In the genomic region with DNA sequence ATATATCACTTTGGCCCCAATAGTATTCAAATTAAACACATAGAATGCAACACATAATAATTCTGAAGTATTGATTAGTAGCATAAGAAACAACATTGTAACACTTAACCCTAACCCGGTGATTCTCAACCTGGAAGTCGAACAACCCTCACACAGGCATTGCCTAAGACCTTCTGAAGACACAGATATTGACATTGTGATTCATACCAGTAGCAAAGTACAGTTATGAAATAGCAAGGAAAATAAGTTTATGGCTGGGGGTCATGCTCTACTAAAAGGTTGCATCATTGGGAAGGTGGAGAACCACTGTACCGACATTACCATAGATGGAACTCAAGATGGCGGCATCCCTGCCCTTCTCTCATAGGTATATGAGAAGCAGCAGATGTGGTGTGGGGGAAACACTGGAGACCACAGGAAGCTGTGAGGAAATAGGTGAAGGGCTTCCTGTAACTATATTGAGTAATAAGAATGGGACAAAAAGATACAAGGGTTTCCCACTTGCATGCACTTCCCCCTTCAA, we compare ENCODE assay signal across 21 mouse cellular contexts.
"Had no signal": no experiment of that assay in that cellular context is flagged by ENCODE, and none has a peak within 500 bp of the region (broad histone marks: within the 10 kb centered on the region; RNA-seq: fewer than 3 reads in every experiment).

No protein-coding gene starts in this region.

- H3K36me3 ChIP-seq: limb, embryonic 10.5 days; limb, embryonic 13.5 days; liver, embryonic 12.5 days; liver, embryonic 15.5 days; midbrain, embryonic 12.5 days; midbrain, embryonic 15.5 days; neural tube, embryonic 12.5 days; stomach, embryonic 15.5 days had no signal

- ATAC-seq: liver, embryonic 12.5 days; midbrain, embryonic 15.5 days had no signal

- H3K27ac ChIP-seq: kidney, postnatal 0 days; layer of hippocampus, adult 2 months; limb, embryonic 10.5 days; limb, embryonic 13.5 days; liver, embryonic 12.5 days; liver, embryonic 15.5 days; midbrain, embryonic 12.5 days; midbrain, embryonic 15.5 days; neural tube, embryonic 12.5 days; stomach, embryonic 15.5 days had no signal

- DNase-seq: kidney, adult 9 months; kidney, postnatal 25 days; layer of hippocampus, adult 9-11 months; liver; lung, adult 2 months; lung, postnatal 14 days; lung, postnatal 4 days; retina, postnatal 1 day; right cerebral cortex, postnatal 25 days; spleen, adult 18-20 months; thymus, postnatal 25 days had no signal

- H3K9ac ChIP-seq: limb, embryonic 13.5 days; liver, embryonic 12.5 days; liver, embryonic 15.5 days; midbrain, embryonic 12.5 days; midbrain, embryonic 15.5 days; neural tube, embryonic 12.5 days; stomach, embryonic 15.5 days had no signal

- H3K4me3 ChIP-seq: layer of hippocampus, adult 2 months; limb, embryonic 10.5 days; limb, embryonic 13.5 days; liver, embryonic 12.5 days; liver, embryonic 15.5 days; midbrain, embryonic 12.5 days; midbrain, embryonic 15.5 days; neural tube, embryonic 12.5 days; stomach, embryonic 15.5 days had no signal

- H3K9me3 ChIP-seq: limb, embryonic 10.5 days; limb, embryonic 13.5 days; liver, embryonic 12.5 days; liver, embryonic 15.5 days; midbrain, embryonic 12.5 days; midbrain, embryonic 15.5 days; neural tube, embryonic 12.5 days; stomach, embryonic 15.5 days had no signal

- H3K27me3 ChIP-seq: liver, embryonic 12.5 days; midbrain, embryonic 12.5 days; midbrain, embryonic 15.5 days; neural tube, embryonic 12.5 days; stomach, embryonic 15.5 days had no signal

- H3K4me1 ChIP-seq: liver, embryonic 12.5 days; liver, embryonic 15.5 days; stomach, embryonic 15.5 days had no signal

- H3K4me2 ChIP-seq: limb, embryonic 13.5 days; liver, embryonic 12.5 days; liver, embryonic 15.5 days; midbrain, embryonic 12.5 days; midbrain, embryonic 15.5 days; neural tube, embryonic 12.5 days; stomach, embryonic 15.5 days had no signal
